11 mouse cellular contexts compared by ENCODE assay signal in genomic region chr15:5138021-5138856, GRCm38 (mm10). TPM values are rescaled to one million over a fixed set of nuclear protein-coding genes. Genes with fewer than 3 reads are reported as not detected.
DNase-seq lines count a peak whose midpoint lies in the region; ATAC-seq and TF ChIP-seq lines count a peak whose summit lies in the region.
"Had no signal": no experiment of that assay in that cellular context is flagged by ENCODE, and none has a peak within 500 bp of the region (broad histone marks: within the 10 kb centered on the region; RNA-seq: fewer than 3 reads in every experiment).

No protein-coding gene starts in this region.

- peak; percentile 88 to 95 for TF ChIP-seq EP300 in MEL (IDR thresholded peaks at IDR 0.05; ENCODE audit: low read depth in 1 of 2, low read length in 2 of 2)

- no peak for TF ChIP-seq RAD21 in MEL (IDR thresholded peaks at IDR 0.05; ENCODE audit: low read depth, low read length)

- 70% methylated on average over 9 of the region's 9 CpGs for WGBS in kidney, postnatal 0 days
- 48% methylated on average over 9 of the region's 9 CpGs for WGBS in embryonic facial prominence, embryonic 13.5 days
- WGBS in liver, embryonic 13.5 days (ENCODE audit: insufficient replicate concordance), result 29% methylated on average over 9 of the region's 9 CpGs

- no peaks in the 10 kb centered on the region for H3K36me3 ChIP-seq in kidney, postnatal 0 days (ENCODE audit: insufficient read depth, low read length)
- peaks cover 0 to 33% of the 10 kb centered on the region in 2 experiments; a peak in 2 of 4 replicates for H3K36me3 ChIP-seq in MEL (ENCODE audit: control insufficient read depth in 1 of 2, insufficient read depth in 2 of 2, low read length in 2 of 2)
- H3K36me3 ChIP-seq in embryonic facial prominence, embryonic 13.5 days, result no peaks in the 10 kb centered on the region
- H3K36me3 ChIP-seq in liver, embryonic 13.5 days, result no peaks in the 10 kb centered on the region

- no peaks in the 10 kb centered on the region for H3K9me3 ChIP-seq in kidney, postnatal 0 days (replicated peaks; ENCODE audit: low read length)
- H3K9me3 ChIP-seq in MEL (replicated peaks; ENCODE audit: insufficient read depth, low read length), result no peaks in the 10 kb centered on the region
- no peaks in the 10 kb centered on the region for H3K9me3 ChIP-seq in embryonic facial prominence, embryonic 13.5 days
- H3K9me3 ChIP-seq in liver, embryonic 13.5 days (replicated peaks), result no peaks in the 10 kb centered on the region

- no peak for TF ChIP-seq POLR2A in MEL (IDR thresholded peaks at IDR 0.05; ENCODE audit: control insufficient read depth in 1 of 2, insufficient read depth in 1 of 2, low read depth in 1 of 2, low read length in 2 of 2, poor library complexity in 1 of 2)

- H3K4me1 ChIP-seq in kidney, postnatal 0 days (replicated peaks; ENCODE audit: insufficient read depth, low read length), result no peaks in the 10 kb centered on the region; the same call in 1 of the 2 replicates
- peaks cover 23 to 29% of the 10 kb centered on the region in 2 experiments for H3K4me1 ChIP-seq in MEL (ENCODE audit: control insufficient read depth in 1 of 2, insufficient read depth in 2 of 2, low read length in 2 of 2)
- H3K4me1 ChIP-seq in embryonic facial prominence, embryonic 13.5 days, result peaks cover 13% of the 10 kb centered on the region
- peaks cover 73% of the 10 kb centered on the region for H3K4me1 ChIP-seq in liver, embryonic 13.5 days (replicated peaks)

- H3K9ac ChIP-seq in kidney, postnatal 0 days (ENCODE audit: low read depth, low read length), result no peak overlapping the region
- peak overlapping the region; percentile 20; the same call in 1 of the 2 replicates for H3K9ac ChIP-seq in MEL (ENCODE audit: control insufficient read depth, low read depth, low read length, poor library complexity, severe bottlenecking)
- no peak overlapping the region for H3K9ac ChIP-seq in embryonic facial prominence, embryonic 13.5 days
- peak overlapping the region; percentile 37; the same call in 1 of the 2 replicates for H3K9ac ChIP-seq in liver, embryonic 13.5 days

- ATAC-seq in kidney, postnatal 0 days (replicated peaks; ENCODE audit: low FRiP score, low read depth), result no peak
- peak; percentile 79 for ATAC-seq in embryonic facial prominence, embryonic 13.5 days (ENCODE audit: insufficient number of reproducible peaks, insufficient read depth, low FRiP score, low TSS enrichment, low read depth)
- ATAC-seq in liver, embryonic 13.5 days (ENCODE audit: low read depth), result peak; percentile 17; the same call in 1 of the 2 replicates

- H3K27ac ChIP-seq in kidney, postnatal 0 days, result no peak overlapping the region
- peak overlapping the region; percentile 84 for H3K27ac ChIP-seq in MEL (ENCODE audit: control insufficient read depth, low read depth, low read length)
- peak overlapping the region; percentile 68 for H3K27ac ChIP-seq in embryonic facial prominence, embryonic 13.5 days
- peak overlapping the region; percentile 81 for H3K27ac ChIP-seq in liver, embryonic 13.5 days

- no peaks in the 10 kb centered on the region for H3K79me2 ChIP-seq in MEL (ENCODE audit: control insufficient read depth, insufficient read depth, low read length, poor library complexity)

- no peaks in the 10 kb centered on the region for H3K27me3 ChIP-seq in kidney, postnatal 0 days (ENCODE audit: insufficient read depth, low read length)
- H3K27me3 ChIP-seq in MEL (ENCODE audit: control insufficient read depth in 1 of 2, insufficient read depth in 2 of 2, low read length in 2 of 2), result no peaks in the 10 kb centered on the region
- no peaks in the 10 kb centered on the region for H3K27me3 ChIP-seq in embryonic facial prominence, embryonic 13.5 days
- no peaks in the 10 kb centered on the region for H3K27me3 ChIP-seq in liver, embryonic 13.5 days

- DNase-seq in kidney, postnatal 0 days (ENCODE audit: low spot score), result peak; percentile 38
- DNase-seq in kidney, postnatal 36 days, result no peak
- DNase-seq in MEL (ENCODE audit: low read depth, low spot score), result peak; percentile 76
- peak; percentile 43 for DNase-seq in liver, embryonic 13.5 days
- no peak for DNase-seq in urinary bladder, adult 18-20 months (ENCODE audit: low spot score in 2 of 2)
- no peak for DNase-seq in lung, postnatal 25 days (ENCODE audit: low spot score)
- DNase-seq in frontal cortex, adult 2 months (ENCODE audit: extremely low spot score in 1 of 2, low spot score in 1 of 2), result no peak
- DNase-seq: gastrocnemius, postnatal 10 days; kidney, adult 11 months; right cerebral cortex, adult 18-20 months had no signal

- no peak for TF ChIP-seq CTCF in kidney, postnatal 0 days (IDR thresholded peaks at IDR 0.05; ENCODE audit: low read depth)
- no peak for TF ChIP-seq CTCF in MEL (IDR thresholded peaks at IDR 0.05 in 2 of 3, conservative IDR thresholded peaks at IDR 0.05 in 1 of 3; ENCODE audit: control insufficient read depth in 1 of 3, insufficient read depth in 1 of 3, low read depth in 2 of 3, low read length in 3 of 3, poor library complexity in 1 of 3, severe bottlenecking in 1 of 3)

- no peak overlapping the region for H3K4me2 ChIP-seq in kidney, postnatal 0 days (ENCODE audit: low read length)
- peak overlapping the region; percentile 26 for H3K4me2 ChIP-seq in embryonic facial prominence, embryonic 13.5 days
- H3K4me2 ChIP-seq in liver, embryonic 13.5 days, result peak overlapping the region; percentile 15

- H3K4me3 ChIP-seq in kidney, postnatal 0 days (replicated peaks; ENCODE audit: low read depth, low read length), result no peak overlapping the region
- H3K4me3 ChIP-seq in MEL (ENCODE audit: control insufficient read depth in 1 of 2, insufficient read depth in 1 of 2, low read depth in 2 of 2, low read length in 2 of 2), result peak overlapping the region; percentile 14 to 40; a peak in 3 of 4 replicates
- H3K4me3 ChIP-seq in embryonic facial prominence, embryonic 13.5 days, result no peak overlapping the region
- no peak overlapping the region for H3K4me3 ChIP-seq in liver, embryonic 13.5 days (replicated peaks)

TF ChIP-seq in MEL, 35 proteins besides CTCF, POLR2A, EP300 and RAD21 (continues in another document):
- TF ChIP-seq NELFE (IDR thresholded peaks at IDR 0.05; ENCODE audit: low read depth, low read length), result no peak
- TF ChIP-seq TBP (IDR thresholded peaks at IDR 0.05; ENCODE audit: low read depth, low read length), result peak; percentile 28; the same call in 1 of the 2 replicates
- 0 out of 2 replicates have a peak, but pooled peaks have one; percentile 12 for TF ChIP-seq ELF1 (IDR thresholded peaks at IDR 0.05; ENCODE audit: low read depth, low read length)
- peak; percentile 61; the same call in 1 of the 2 replicates for TF ChIP-seq ETS1 (IDR thresholded peaks at IDR 0.05; ENCODE audit: low read depth, low read length)
- no peak; the same call in 1 of the 2 replicates for TF ChIP-seq CHD1 (IDR thresholded peaks at IDR 0.05; ENCODE audit: low read depth, low read length)
- TF ChIP-seq MXI1 (IDR thresholded peaks at IDR 0.05; ENCODE audit: low read depth, low read length), result peak; percentile 22; the same call in 1 of the 2 replicates
- peak; percentile 98 for TF ChIP-seq GATA1 (IDR thresholded peaks at IDR 0.05; ENCODE audit: low read depth, low read length)
- peak; percentile 78 for TF ChIP-seq RCOR1 (IDR thresholded peaks at IDR 0.05; ENCODE audit: low read depth, low read length)
- TF ChIP-seq GABPA (IDR thresholded peaks at IDR 0.05; ENCODE audit: low read depth, low read length), result no peak
- TF ChIP-seq HCFC1 (IDR thresholded peaks at IDR 0.05; ENCODE audit: low read depth, low read length), result 0 out of 2 replicates have a peak, but pooled peaks have one; percentile 40
- TF ChIP-seq TCF12 (IDR thresholded peaks at IDR 0.05; ENCODE audit: low read depth, low read length), result peak; percentile 91

RNA-seq across cellular contexts. Expression of gene Prkaa1, which starts 5.4 kb away (rescaled TPM):
- polyA plus RNA-seq in kidney, postnatal 0 days (2015; fragmentation: Nextera tagmentation; extraction: Ambion mirVana), result 19.9 and 21.0 TPM in 2 replicates
- total RNA-seq in MEL (2012; rRNA removed), result 18.3 and 20.0 TPM in 2 replicates
- 10 to 100 TPM in 1 of 2 experiments, not detected in 1; 23.0 TPM for polyA plus RNA-seq in MEL (2012; ENCODE audit: insufficient read depth in 1 of 2, insufficient read length in 2 of 2, low read depth in 1 of 2, low replicate concordance in 2 of 2, missing spikeins in 1 of 2)
- 16.6 and 18.7 TPM in 2 replicates for polyA plus RNA-seq in embryonic facial prominence, embryonic 13.5 days (2015; fragmentation: Nextera tagmentation; extraction: Ambion mirVana)
- 13.9 and 20.1 TPM in 2 replicates for polyA plus RNA-seq in liver, embryonic 13.5 days (2015; fragmentation: Nextera tagmentation; extraction: Ambion mirVana)
- 13.0 and 14.1 TPM in 2 replicates for polyA plus RNA-seq in frontal cortex, adult 2 months (2012; rRNA removed)

RNA-seq across cellular contexts. Expression of gene Rpl37, which starts 21.8 kb away (rescaled TPM):
- 742 and 859 TPM in 2 replicates for polyA plus RNA-seq in kidney, postnatal 0 days (2015; fragmentation: Nextera tagmentation; extraction: Ambion mirVana)
- 1,625 and 1,669 TPM in 2 replicates for total RNA-seq in MEL (2012; rRNA removed)
- 1,000 to 10,000 TPM in 1 of 2 experiments, 100 to 1,000 TPM in 1; 923 to 1,012 TPM for polyA plus RNA-seq in MEL (2012; ENCODE audit: insufficient read depth in 1 of 2, insufficient read length in 2 of 2, low read depth in 1 of 2, low replicate concordance in 2 of 2, missing spikeins in 1 of 2)
- polyA plus RNA-seq in embryonic facial prominence, embryonic 13.5 days (2015; fragmentation: Nextera tagmentation; extraction: Ambion mirVana), result 596 and 689 TPM in 2 replicates
- 482 and 499 TPM in 2 replicates for polyA plus RNA-seq in liver, embryonic 13.5 days (2015; fragmentation: Nextera tagmentation; extraction: Ambion mirVana)
- 1,075 and 1,203 TPM in 2 replicates for polyA plus RNA-seq in frontal cortex, adult 2 months (2012; rRNA removed)

RNA-seq across cellular contexts. Expression of gene Card6, which starts 29.9 kb away (rescaled TPM):
- polyA plus RNA-seq in kidney, postnatal 0 days (2015; fragmentation: Nextera tagmentation; extraction: Ambion mirVana), result 1.4 and 2.2 TPM in 2 replicates
- total RNA-seq in MEL (2012; rRNA removed), result 0.08 and 0.26 TPM in 2 replicates
- under 1 TPM in 1 of 2 experiments, not detected in 1; 0.13 TPM for polyA plus RNA-seq in MEL (2012; ENCODE audit: insufficient read depth in 1 of 2, insufficient read length in 2 of 2, low read depth in 1 of 2, low replicate concordance in 2 of 2, missing spikeins in 1 of 2)
- polyA plus RNA-seq in embryonic facial prominence, embryonic 13.5 days (2015; fragmentation: Nextera tagmentation; extraction: Ambion mirVana), result 0.77 and 1.3 TPM in 2 replicates
- polyA plus RNA-seq in liver, embryonic 13.5 days (2015; fragmentation: Nextera tagmentation; extraction: Ambion mirVana), result 0.41 and 0.98 TPM in 2 replicates
- 0.84 and 0.90 TPM in 2 replicates for polyA plus RNA-seq in frontal cortex, adult 2 months (2012; rRNA removed)

RNA-seq across cellular contexts. Expression of gene Ttc33, which starts 47.1 kb away (rescaled TPM):
- polyA plus RNA-seq in kidney, postnatal 0 days (2015; fragmentation: Nextera tagmentation; extraction: Ambion mirVana), result 45.9 and 47.4 TPM in 2 replicates
- total RNA-seq in MEL (2012; rRNA removed), result 21.0 and 22.0 TPM in 2 replicates
- polyA plus RNA-seq in MEL (2012; ENCODE audit: insufficient read depth in 1 of 2, insufficient read length in 2 of 2, low read depth in 1 of 2, low replicate concordance in 2 of 2, missing spikeins in 1 of 2), result 10 to 100 TPM in 1 of 2 experiments, not detected in 1; 26.2 TPM
- polyA plus RNA-seq in embryonic facial prominence, embryonic 13.5 days (2015; fragmentation: Nextera tagmentation; extraction: Ambion mirVana), result 40.5 and 48.3 TPM in 2 replicates
- 16.8 and 21.9 TPM in 2 replicates for polyA plus RNA-seq in liver, embryonic 13.5 days (2015; fragmentation: Nextera tagmentation; extraction: Ambion mirVana)
- polyA plus RNA-seq in frontal cortex, adult 2 months (2012; rRNA removed), result 46.5 and 52.7 TPM in 2 replicates

Comparison
In these comparisons a context has a peak if more than half of its experiments do, and no peak if none do; other contexts are left out.
1. DNase-seq: peak in kidney, postnatal 0 days (single experiment), MEL (single experiment) and liver, embryonic 13.5 days (single experiment); none in kidney, postnatal 36 days (0 of 2), urinary bladder, adult 18-20 months (0 of 2), lung, postnatal 25 days (single experiment) and frontal cortex, adult 2 months (0 of 2).
2. H3K4me3 ChIP-seq: peak in MEL (2 of 2); none in kidney, postnatal 0 days (single experiment), embryonic facial prominence, embryonic 13.5 days (single experiment) and liver, embryonic 13.5 days (single experiment).
3. H3K9ac ChIP-seq: peak in MEL (single experiment) and liver, embryonic 13.5 days (single experiment); none in kidney, postnatal 0 days (single experiment) and embryonic facial prominence, embryonic 13.5 days (single experiment).